Comparison of ENCODE assay signal across 9 mouse cellular contexts in the genomic region with DNA sequence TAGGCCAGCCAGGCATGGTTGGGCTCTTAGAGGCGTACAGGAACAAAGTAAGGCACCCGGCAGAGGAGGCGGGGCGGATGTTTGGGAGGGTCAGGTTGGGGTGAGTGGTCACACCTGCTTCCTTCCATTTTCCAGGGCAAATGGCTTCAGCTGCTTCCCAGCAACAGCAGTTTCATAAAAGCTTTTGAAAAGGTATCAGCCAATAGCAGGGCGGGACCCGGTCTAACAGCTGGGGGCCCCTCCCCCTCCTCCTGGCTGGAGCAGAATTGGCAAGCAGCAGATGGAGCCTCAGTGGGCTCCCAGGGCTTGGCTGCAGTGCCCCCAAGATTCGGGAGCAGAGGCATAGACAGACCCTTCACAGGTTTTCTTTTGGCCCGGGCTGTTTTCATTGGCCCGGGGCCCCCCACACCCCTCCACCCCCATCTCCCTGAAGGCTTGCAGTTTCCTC. TPM values are rescaled to one million over a fixed set of nuclear protein-coding genes. Genes with fewer than 3 reads are reported as not detected.
DNase-seq lines count a peak whose midpoint lies in the region; ATAC-seq and TF ChIP-seq lines count a peak whose summit lies in the region.
"Had no signal": no experiment of that assay in that cellular context is flagged by ENCODE, and none has a peak within 500 bp of the region (broad histone marks: within the 10 kb centered on the region; RNA-seq: fewer than 3 reads in every experiment).

No protein-coding gene starts in this region.

- peak overlapping the region; percentile 73 for H3K27ac ChIP-seq in forebrain, postnatal 0 days (ENCODE audit: low read depth, low read length)
- peak overlapping the region; percentile 84 for H3K27ac ChIP-seq in hindbrain, embryonic 12.5 days
- peak overlapping the region; percentile 80 for H3K27ac ChIP-seq in limb, embryonic 14.5 days (replicated peaks; ENCODE audit: low read depth, low read length)
- peak overlapping the region; percentile 73 for H3K27ac ChIP-seq in neural tube, embryonic 15.5 days (replicated peaks)
- H3K27ac ChIP-seq in left cerebral cortex, adult 2 months, result no peak overlapping the region; the same call in 1 of the 2 replicates
- H3K27ac ChIP-seq: liver, embryonic 13.5 days had no signal

- peak; percentile 80 for ATAC-seq in forebrain, postnatal 0 days
- ATAC-seq in hindbrain, embryonic 12.5 days (ENCODE audit: low FRiP score), result peak; percentile 93
- peak; percentile 94 for ATAC-seq in limb, embryonic 14.5 days (ENCODE audit: low FRiP score, low read depth)
- peak; percentile 83 for ATAC-seq in neural tube, embryonic 15.5 days (ENCODE audit: low FRiP score)

- no peak for TF ChIP-seq CTCF in forebrain, postnatal 0 days (IDR thresholded peaks at IDR 0.05; ENCODE audit: low read depth)
- no peak for TF ChIP-seq CTCF in left cerebral cortex, adult 2 months (IDR thresholded peaks at IDR 0.05)

- peak overlapping the region; percentile 39 for H3K4me2 ChIP-seq in forebrain, postnatal 0 days (ENCODE audit: low read depth)
- peak overlapping the region; percentile 47 for H3K4me2 ChIP-seq in hindbrain, embryonic 12.5 days (replicated peaks)
- H3K4me2 ChIP-seq in limb, embryonic 14.5 days (replicated peaks; ENCODE audit: low read depth, low read length, severe bottlenecking), result peak overlapping the region; percentile 47
- H3K4me2 ChIP-seq in neural tube, embryonic 15.5 days, result peak overlapping the region; percentile 53
- H3K4me2 ChIP-seq: liver, embryonic 13.5 days had no signal

- intact Hi-C loops in left cerebral cortex, adult 2 months (cut with DNase I), result no loop called here

- no peak overlapping the region for H3K4me3 ChIP-seq in forebrain, postnatal 0 days (ENCODE audit: low read depth, low read length)
- H3K4me3 ChIP-seq in hindbrain, embryonic 12.5 days, result peak overlapping the region; percentile 10
- peak overlapping the region; percentile 10 for H3K4me3 ChIP-seq in limb, embryonic 14.5 days (replicated peaks; ENCODE audit: low read length)
- no peak overlapping the region for H3K4me3 ChIP-seq in neural tube, embryonic 15.5 days (replicated peaks)
- no peak overlapping the region for H3K4me3 ChIP-seq in left cerebral cortex, adult 2 months
- H3K4me3 ChIP-seq: liver, embryonic 13.5 days had no signal

- peak; percentile 32 for DNase-seq in ovary, postnatal 10 days (ENCODE audit: low spot score)
- no peak for DNase-seq in ovary, adult 18-20 months (ENCODE audit: low spot score)
- DNase-seq in forebrain, postnatal 0 days, result peak; percentile 63
- DNase-seq in limb, embryonic 14.5 days (ENCODE audit: low spot score), result peak; percentile 91
- DNase-seq in spleen, postnatal 36 days (ENCODE audit: low spot score in 2 of 2), result no peak
- no peak for DNase-seq in left cerebral cortex, adult 2 months (ENCODE audit: extremely low spot score in 1 of 2, low spot score in 2 of 2)
- DNase-seq: liver, embryonic 13.5 days had no signal

- TF ChIP-seq POLR2A in limb, embryonic 14.5 days (IDR thresholded peaks at IDR 0.05; ENCODE audit: borderline replicate concordance, extremely low read depth, insufficient read depth, insufficient read length), result no peak

- H3K9ac ChIP-seq in forebrain, postnatal 0 days, result 0 out of 2 replicates have a peak overlapping the region, but pooled peaks have one; percentile 14
- H3K9ac ChIP-seq in hindbrain, embryonic 12.5 days, result no peak overlapping the region
- peak overlapping the region; percentile 13; the same call in 1 of the 2 replicates for H3K9ac ChIP-seq in limb, embryonic 14.5 days (ENCODE audit: low read depth, low read length, severe bottlenecking)
- no peak overlapping the region for H3K9ac ChIP-seq in neural tube, embryonic 15.5 days (replicated peaks)
- H3K9ac ChIP-seq: liver, embryonic 13.5 days had no signal

- no peaks in the 10 kb centered on the region for H3K27me3 ChIP-seq in forebrain, postnatal 0 days (ENCODE audit: insufficient read depth, low read length)
- no peaks in the 10 kb centered on the region for H3K27me3 ChIP-seq in hindbrain, embryonic 12.5 days
- H3K27me3 ChIP-seq in limb, embryonic 14.5 days (ENCODE audit: control insufficient read depth, insufficient read depth, low read length), result no peaks in the 10 kb centered on the region
- no peaks in the 10 kb centered on the region for H3K27me3 ChIP-seq in neural tube, embryonic 15.5 days (replicated peaks)
- H3K27me3 ChIP-seq: liver, embryonic 13.5 days had no signal

- no peaks in the 10 kb centered on the region for H3K36me3 ChIP-seq in forebrain, postnatal 0 days (ENCODE audit: insufficient read depth)
- H3K36me3 ChIP-seq in hindbrain, embryonic 12.5 days, result no peaks in the 10 kb centered on the region
- no peaks in the 10 kb centered on the region for H3K36me3 ChIP-seq in limb, embryonic 14.5 days (ENCODE audit: control insufficient read depth, insufficient read depth, low read length)
- no peaks in the 10 kb centered on the region for H3K36me3 ChIP-seq in neural tube, embryonic 15.5 days
- H3K36me3 ChIP-seq: liver, embryonic 13.5 days had no signal

- 4% methylated on average over 9 of the region's 9 CpGs for WGBS in forebrain, postnatal 0 days
- under 1% methylated on average over 9 of the region's 9 CpGs for WGBS in hindbrain, embryonic 12.5 days
- WGBS in limb, embryonic 14.5 days, result under 1% methylated on average over 9 of the region's 9 CpGs
- 3% methylated on average over 9 of the region's 9 CpGs for WGBS in neural tube, embryonic 15.5 days

- H3K4me1 ChIP-seq in forebrain, postnatal 0 days (ENCODE audit: insufficient read depth), result peaks cover 18% of the 10 kb centered on the region
- peaks cover 23% of the 10 kb centered on the region for H3K4me1 ChIP-seq in hindbrain, embryonic 12.5 days
- peaks cover 20% of the 10 kb centered on the region for H3K4me1 ChIP-seq in limb, embryonic 14.5 days (ENCODE audit: control insufficient read depth, insufficient read depth, low read length)
- H3K4me1 ChIP-seq in neural tube, embryonic 15.5 days, result peaks cover 24% of the 10 kb centered on the region

- H3K9me3 ChIP-seq in forebrain, postnatal 0 days (ENCODE audit: low read length), result no peaks in the 10 kb centered on the region
- no peaks in the 10 kb centered on the region for H3K9me3 ChIP-seq in hindbrain, embryonic 12.5 days (replicated peaks)
- no peaks in the 10 kb centered on the region for H3K9me3 ChIP-seq in limb, embryonic 14.5 days (ENCODE audit: control insufficient read depth, low read length)
- no peaks in the 10 kb centered on the region for H3K9me3 ChIP-seq in neural tube, embryonic 15.5 days (replicated peaks)
- H3K9me3 ChIP-seq: liver, embryonic 13.5 days had no signal

RNA-seq across cellular contexts. Expression of a gene that starts 11.3 kb away (rescaled TPM):
- total RNA-seq in forebrain, postnatal 0 days (2014; rRNA removed), result 19.3 and 22.7 TPM in 2 replicates
- polyA plus RNA-seq in forebrain, postnatal 0 days (2015; fragmentation: Nextera tagmentation; extraction: Ambion mirVana), result 12.0 and 16.6 TPM in 2 replicates
- polyA plus RNA-seq in hindbrain, embryonic 12.5 days (2016; fragmentation: Nextera tagmentation; extraction: Ambion mirVana), result 18.3 and 18.6 TPM in 2 replicates
- 1.9 and 2.3 TPM in 2 replicates for polyA plus RNA-seq in limb, embryonic 14.5 days (2012; rRNA removed)
- polyA plus RNA-seq in limb, embryonic 14.5 days (2014; fragmentation: Nextera tagmentation; extraction: Ambion mirVana), result 1.1 and 1.3 TPM in 2 replicates
- 11.2 and 13.4 TPM in 2 replicates for polyA plus RNA-seq in neural tube, embryonic 15.5 days (2015; fragmentation: Nextera tagmentation; extraction: Ambion mirVana)
- total RNA-seq in left cerebral cortex, adult 2 months (2021), result 10 to 100 TPM; 61.1 to 63.2 TPM

Comparison
In these comparisons a context has a peak if more than half of its experiments do, and no peak if none do; other contexts are left out.
1. DNase-seq: peak in ovary, postnatal 10 days (single experiment), forebrain, postnatal 0 days (single experiment) and limb, embryonic 14.5 days (single experiment); none in ovary, adult 18-20 months (single experiment), spleen, postnatal 36 days (0 of 2) and left cerebral cortex, adult 2 months (0 of 2).
2. H3K4me3 ChIP-seq: peak in hindbrain, embryonic 12.5 days (single experiment) and limb, embryonic 14.5 days (single experiment); none in forebrain, postnatal 0 days (single experiment), neural tube, embryonic 15.5 days (single experiment) and left cerebral cortex, adult 2 months (single experiment).
3. H3K9ac ChIP-seq: peak in forebrain, postnatal 0 days (single experiment) and limb, embryonic 14.5 days (single experiment); none in hindbrain, embryonic 12.5 days (single experiment) and neural tube, embryonic 15.5 days (single experiment).
4. Peak in every context shown above with its lines, with median percentiles within 50 percentile points of each other: ATAC-seq and H3K4me2 ChIP-seq.